Mouse (Mus musculus) neutrophil, adult 65 days (primary cell): Measurements from ENCODE around the gene Wfdc16. TPM values are rescaled to one million over a fixed set of nuclear protein-coding genes. Genes with fewer than 3 reads are reported as not detected.

Experiments used
- total RNA-seq: library from RNA; stranded (reverse); gene quantifications from 2 replicates; pipeline ENCODE4 v1.2.4, GENCODE M21; 2023

The Wfdc16 gene
- not detected in 2 replicates for total RNA-seq

DNA sequence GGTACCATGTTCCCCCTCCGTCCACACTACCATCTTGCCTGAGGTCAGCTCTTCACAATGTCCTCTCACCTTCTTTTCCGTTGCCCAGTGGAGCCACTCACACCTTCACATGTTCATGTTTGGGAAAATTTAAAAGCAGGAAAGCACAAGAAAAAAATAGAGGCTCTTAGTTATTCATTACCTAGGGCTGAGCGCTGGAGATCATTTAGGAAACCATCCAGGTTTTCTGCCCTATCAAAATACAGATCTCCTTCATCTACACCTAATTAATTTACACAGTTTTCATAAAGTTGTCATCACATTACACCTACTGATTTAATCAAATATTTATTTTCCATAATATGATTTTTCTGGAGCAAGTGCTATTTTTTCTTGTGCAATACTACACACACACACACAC lies at the start of gene Wfdc16:
TSS of gene Wfdc16 (minus strand) at position 101 of the 400 bp plus-strand sequence.

GRCm38 (mm10) chr2:164684807-164685206 lies 46.2 kb upstream of the Wfdc16 start, which contains the start of gene Wfdc13:
TSS of gene Wfdc13 (plus strand) at chr2:164685107.

DNA sequence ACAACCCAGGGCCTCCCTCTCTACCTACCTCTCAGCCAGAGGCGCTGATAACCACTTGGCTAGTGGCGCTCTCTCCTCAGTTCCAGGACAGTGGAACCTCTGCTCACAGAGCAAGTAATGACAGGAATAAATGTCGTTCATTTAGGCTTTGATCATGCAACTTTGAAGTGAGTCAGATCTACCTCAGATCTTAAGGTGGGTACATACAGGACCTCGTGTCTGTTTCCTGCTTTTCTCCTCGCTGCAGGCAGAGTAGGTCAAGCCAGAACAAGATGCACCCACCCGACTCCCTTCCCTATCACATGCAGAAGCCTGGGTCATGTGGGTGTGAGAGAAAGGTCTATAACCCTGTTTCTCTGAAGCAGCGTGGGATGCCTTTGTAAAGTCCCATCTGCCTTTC lies 35.4 kb upstream of the Wfdc16 start, which contains the start of gene Wfdc11:
TSS of gene Wfdc11 (minus strand) at position 101 of the 400 bp plus-strand sequence.

DNA sequence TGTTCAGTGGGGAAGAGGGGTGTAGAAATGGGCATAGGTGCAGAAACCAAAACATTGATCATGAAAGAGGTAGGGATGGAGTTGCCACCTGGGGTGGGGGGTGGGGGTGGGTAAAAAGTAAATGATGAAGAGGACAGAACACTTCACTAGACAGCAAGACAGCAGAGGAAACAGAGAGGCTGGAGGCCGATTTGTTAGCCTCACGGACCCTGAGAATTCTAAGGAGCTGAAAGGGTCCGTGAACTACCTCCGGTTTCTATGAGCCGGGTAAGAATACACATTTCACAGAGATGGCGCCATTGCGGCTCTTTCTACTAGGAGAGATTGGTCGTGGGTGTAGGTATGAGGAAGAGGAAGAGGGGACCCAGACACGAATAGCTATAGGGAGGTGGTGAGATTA lies 17.9 kb upstream of the Wfdc16 start, which contains the start of gene Wfdc9:
TSS of gene Wfdc9 (minus strand) at position 101 of the 400 bp plus-strand sequence.

GRCm38 (mm10) chr2:164655858-164656257 lies 17.3 kb upstream of the Wfdc16 start, which contains the start of gene Wfdc10:
TSS of gene Wfdc10 (plus strand) at chr2:164656046.

GRCm38 (mm10) chr2:164613471-164613870 lies 25.1 kb downstream of the Wfdc16 start, which contains the start of the genes Wfdc6b and Wfdc8:
TSS of gene Wfdc6b (plus strand) at chr2:164613522.
TSS of gene Wfdc8 (minus strand) at chr2:164613626.

GRCm38 (mm10) chr2:164593494-164593893 lies 45.1 kb downstream of the Wfdc16 start, which contains the start of gene Eppin:
TSS of gene Eppin (minus strand) at chr2:164593594.

GRCm38 (mm10) chr2:164585025-164585725 lies 53.4 kb downstream of the Wfdc16 start, which contains the start of gene Wfdc6a:
TSS of gene Wfdc6a (minus strand) at chr2:164585447.

Other genes starting within 250 kb of the Wfdc16 start
- 705 and 906 TPM in 2 replicates for gene Slpi, start 249.7 kb downstream of the Wfdc16 start, total RNA-seq
- not detected in 2 replicates for gene Rbpjl, start 235.7 kb downstream of the Wfdc16 start, total RNA-seq
- not detected in 2 replicates for gene Matn4, start 233.6 kb downstream of the Wfdc16 start, total RNA-seq
- 1.4 and 5.3 TPM in 2 replicates for gene Sdc4, start 194.9 kb downstream of the Wfdc16 start, total RNA-seq
- gene Sys1, start 181.8 kb downstream of the Wfdc16 start, total RNA-seq = 32.7 and 33.5 TPM in 2 replicates
- gene Gm20458, start 177.8 kb downstream of the Wfdc16 start, total RNA-seq = 0.63 TPM in 1 of 2 replicates, not detected in the other
- gene Trp53tg5, start 165.1 kb downstream of the Wfdc16 start, total RNA-seq = not detected in 2 replicates
- gene Dbndd2, start 152.7 kb downstream of the Wfdc16 start, total RNA-seq = 2.1 and 3.2 TPM in 2 replicates
- 42.1 and 46.4 TPM in 2 replicates for gene Pigt, start 141.3 kb downstream of the Wfdc16 start, total RNA-seq
- gene Wfdc2, start 76.4 kb downstream of the Wfdc16 start, total RNA-seq = not detected in 2 replicates
- not detected in 2 replicates for gene Spint3, start 65.3 kb downstream of the Wfdc16 start, total RNA-seq
- gene Wfdc6a, start 53.3 kb downstream of the Wfdc16 start, total RNA-seq = not detected in 2 replicates
- gene Eppin, start 45.2 kb downstream of the Wfdc16 start, total RNA-seq = not detected in 2 replicates
- not detected in 2 replicates for gene Wfdc6b, start 25.3 kb downstream of the Wfdc16 start, total RNA-seq
- gene Wfdc8, start 25.2 kb downstream of the Wfdc16 start, total RNA-seq = not detected in 2 replicates
- 7.5 and 8.1 TPM in 2 replicates for gene Wfdc10, start 17.2 kb upstream of the Wfdc16 start, total RNA-seq
- gene Wfdc9, start 17.8 kb upstream of the Wfdc16 start, total RNA-seq = not detected in 2 replicates
- not detected in 2 replicates for gene Wfdc11, start 35.3 kb upstream of the Wfdc16 start, total RNA-seq
- gene Wfdc13, start 46.3 kb upstream of the Wfdc16 start, total RNA-seq = not detected in 2 replicates
- not detected in 2 replicates for gene Spint4, start 59.7 kb upstream of the Wfdc16 start, total RNA-seq
- gene Spint5, start 76.5 kb upstream of the Wfdc16 start, total RNA-seq = not detected in 2 replicates
- gene Wfdc3, start 107.1 kb upstream of the Wfdc16 start, total RNA-seq = not detected in 2 replicates
- 34.5 and 42.9 TPM in 2 replicates for gene Dnttip1, start 107.2 kb upstream of the Wfdc16 start, total RNA-seq
- gene Ube2c, start 131.1 kb upstream of the Wfdc16 start, total RNA-seq = 84.3 and 94.9 TPM in 2 replicates
- gene Tnnc2, start 141.2 kb upstream of the Wfdc16 start, total RNA-seq = 0.73 TPM in 1 of 2 replicates, not detected in the other
- 2.2 and 2.6 TPM in 2 replicates for gene Snx21, start 147.0 kb upstream of the Wfdc16 start, total RNA-seq
- gene Acot8, start 166.1 kb upstream of the Wfdc16 start, total RNA-seq = 44.2 and 45.5 TPM in 2 replicates
- 1.5 and 1.7 TPM in 2 replicates for gene Zswim3, start 166.3 kb upstream of the Wfdc16 start, total RNA-seq
- 3.1 and 4.0 TPM in 2 replicates for gene Zswim1, start 183.9 kb upstream of the Wfdc16 start, total RNA-seq
- gene Spata25, start 189.7 kb upstream of the Wfdc16 start, total RNA-seq = not detected in 2 replicates
- gene Ctsa, start 194.1 kb upstream of the Wfdc16 start, total RNA-seq = 149 and 152 TPM in 2 replicates
- 0.66 and 1.6 TPM in 2 replicates for gene Neurl2, start 194.7 kb upstream of the Wfdc16 start, total RNA-seq
- gene Pltp, start 218.9 kb upstream of the Wfdc16 start, total RNA-seq = 1.7 and 3.0 TPM in 2 replicates
- 48.8 and 69.6 TPM in 2 replicates for gene Pcif1, start 240.5 kb upstream of the Wfdc16 start, total RNA-seq